Mouse (Mus musculus) ovary, postnatal 14 days (tissue): ENCODE measurements around the gene Gsk3a.

Experiments
- DNase-seq: peaks from one replicate; pipeline ENCODE4 v3.0.0; 2022; ENCODE audit warnings: low spot score

The Gsk3a gene

GRCm38 (mm10) chr7:25181814-25182213 lies 55.8 kb downstream of the Gsk3a start:
- DNase-seq, result no peak

- no peak for DNase-seq
Observed at GRCm38 (mm10) chr7:25181331-25181790, 56.3 kb downstream of the Gsk3a start.

GRCm38 (mm10) chr7:25180512-25180911 lies 57.1 kb downstream of the Gsk3a start:
- DNase-seq, result no peak

- peak; percentile 38 for DNase-seq
Observed at GRCm38 (mm10) chr7:25179606-25180161, 58.0 kb downstream of the Gsk3a start, which contains the start of gene Pou2f2. Gene Pou2f2, minus strand, starts transcription at chr7:25179726.

- DNase-seq, result no peak
Observed at GRCm38 (mm10) chr7:25178787-25179605, 58.7 kb downstream of the Gsk3a start.

DNA sequence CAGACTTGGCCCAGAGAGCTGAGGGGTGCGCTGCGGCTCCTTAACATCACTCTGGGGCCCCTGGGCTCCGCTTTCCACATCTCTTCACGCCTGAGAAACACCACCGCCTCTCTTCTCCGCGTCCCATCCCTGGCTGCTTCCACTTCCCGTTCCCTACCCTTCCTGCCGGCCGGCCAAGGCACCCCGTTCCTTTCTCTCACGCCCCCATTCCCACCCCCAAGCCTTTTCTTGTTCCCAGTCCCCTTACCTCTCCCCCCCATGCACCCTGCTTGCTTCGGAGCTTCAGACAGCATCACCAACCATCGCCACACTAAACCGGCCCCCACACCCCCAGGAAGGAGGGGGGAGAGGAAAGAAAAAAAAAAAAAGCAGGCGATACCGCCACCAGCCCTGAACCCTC lies 59.3 kb downstream of the Gsk3a start:
- no peak for DNase-seq
